Mouse (Mus musculus): Measurements from ENCODE around the gene Rps6ka5.

DNA sequence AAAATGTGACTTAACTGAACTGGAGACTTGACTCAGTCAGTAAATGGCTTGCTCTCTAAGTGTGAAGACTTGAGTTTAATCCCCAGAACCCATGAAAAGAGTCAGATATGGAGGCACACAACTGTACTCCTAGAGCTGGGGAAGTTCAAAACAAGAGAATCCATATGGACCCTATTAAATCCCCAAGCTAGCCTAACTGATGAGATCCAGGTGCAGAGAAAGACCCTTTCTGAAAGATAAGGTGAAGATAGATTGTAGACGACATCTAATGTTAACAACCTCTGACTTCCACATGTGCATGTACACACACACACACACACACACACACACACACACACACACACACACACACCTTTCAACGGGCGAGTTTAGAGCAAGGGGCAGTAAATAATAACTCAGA, 86.1 kb downstream of the Rps6ka5 start:
- no peak for TF ChIP-seq POLR2AphosphoS2 (IDR thresholded peaks at IDR 0.05; ENCODE audit: insufficient read length, low read depth)
- no peak for TF ChIP-seq POLR2A (IDR thresholded peaks at IDR 0.05; ENCODE audit: insufficient read length, low read depth)
- TF ChIP-seq MAX (IDR thresholded peaks at IDR 0.05; ENCODE audit: low read depth) = no peak
